Mouse (Mus musculus) mouse embryonic stem cell (cell line): Measurements from ENCODE around the gene Cnih2.

Experiments
- in situ Hi-C, 2 experiments: fragments of 300-500 bp; cut with MboI; formaldehyde crosslinking; loops; 1 replicate in 1 of 2; 3 replicates in 1 of 2; pipeline ENCODE4 v1.14.3; 2019 to 2020; ENCODE audit warnings: low sequenced_read_pairs in 2 of 2, low pct_unique_long_range_greater_than_20kb in 1 of 2, mixed read lengths in 1 of 2; ENCODE audit not compliant: unreplicated experiment in 1 of 2

The Cnih2 gene

GRCm38 (mm10) chr19:5095887-5096474, 2.3 kb downstream of the Cnih2 start:
- in situ Hi-C loops = loop anchor here in 1 of 2 experiments (10.0 kb wide), 1 partner anchor 49 kb away; no protein-coding TSS in a partner anchor

- in situ Hi-C loops = loop anchor here in 1 of 2 experiments (10.0 kb wide), 1 partner anchor 50 kb away; no protein-coding TSS in a partner anchor
Measured at GRCm38 (mm10) chr19:5094746-5095417, 3.4 kb downstream of the Cnih2 start.

- in situ Hi-C loops = loop anchor here in 1 of 2 experiments (10.0 kb wide), 1 partner anchor 51 kb away; no protein-coding TSS in a partner anchor
Measured at GRCm38 (mm10) chr19:5094243-5094632, 4.1 kb downstream of the Cnih2 start.

DNA sequence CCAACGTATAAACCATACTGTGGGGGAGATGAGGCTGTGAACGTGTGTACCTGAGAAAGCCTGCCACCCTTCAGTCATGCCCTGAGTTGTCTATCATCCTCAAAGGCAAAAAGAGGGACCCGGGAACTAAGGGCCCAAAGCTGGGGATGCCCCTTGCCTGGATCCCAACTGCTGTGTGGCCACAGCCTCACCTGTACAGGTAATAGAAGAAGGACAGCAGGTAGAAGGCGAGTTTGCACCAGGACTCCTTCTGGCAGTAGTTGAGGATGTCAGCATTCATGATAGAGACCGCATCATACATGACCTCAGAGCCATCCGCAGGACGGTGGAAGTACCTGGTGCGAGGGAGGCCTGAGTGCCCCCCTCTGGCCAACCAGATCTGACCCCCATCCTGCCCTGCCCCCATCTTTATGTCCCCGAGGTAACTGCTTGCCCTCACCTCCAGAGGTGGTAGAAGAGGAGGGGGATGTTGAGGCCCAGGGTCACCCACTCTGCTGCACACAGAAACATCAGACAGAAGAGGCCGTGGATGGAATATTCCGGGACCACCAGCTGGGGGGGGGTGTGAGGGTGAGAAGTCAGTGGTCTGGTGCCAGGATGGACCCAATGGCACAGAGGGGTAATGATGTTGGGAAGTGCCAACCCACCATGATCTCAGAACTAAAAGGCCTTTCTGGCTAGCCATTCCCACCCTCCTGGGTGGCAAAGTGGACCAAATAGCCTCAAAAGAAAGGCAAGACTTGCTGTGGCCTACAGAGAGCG, 4.7 kb downstream of the Cnih2 start:
- in situ Hi-C loops = loop anchor here in 1 of 2 experiments (10.0 kb wide), 1 partner anchor 51 kb away; no protein-coding TSS in a partner anchor

DNA sequence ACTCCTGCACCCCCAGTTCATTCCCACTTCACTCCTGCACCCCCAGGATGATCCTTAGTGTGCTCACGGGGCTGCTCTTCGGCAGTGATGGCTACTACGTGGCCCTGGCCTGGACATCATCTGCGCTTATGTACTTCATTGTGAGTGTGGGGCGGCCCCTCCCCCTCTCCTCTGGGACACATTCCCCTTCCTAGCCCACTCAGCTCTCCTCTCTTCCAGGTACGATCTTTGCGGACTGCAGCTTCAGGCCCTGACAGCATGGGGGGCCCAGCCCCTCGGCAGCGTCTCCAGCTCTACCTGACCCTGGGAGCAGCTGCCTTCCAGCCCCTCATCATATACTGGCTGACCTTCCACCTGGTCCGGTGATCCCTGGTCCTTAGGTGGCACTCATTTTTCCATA, 6.2 kb downstream of the Cnih2 start:
- in situ Hi-C loops = loop anchor here in 1 of 2 experiments (10.0 kb wide), 1 partner anchor 53 kb away; no protein-coding TSS in a partner anchor

DNA sequence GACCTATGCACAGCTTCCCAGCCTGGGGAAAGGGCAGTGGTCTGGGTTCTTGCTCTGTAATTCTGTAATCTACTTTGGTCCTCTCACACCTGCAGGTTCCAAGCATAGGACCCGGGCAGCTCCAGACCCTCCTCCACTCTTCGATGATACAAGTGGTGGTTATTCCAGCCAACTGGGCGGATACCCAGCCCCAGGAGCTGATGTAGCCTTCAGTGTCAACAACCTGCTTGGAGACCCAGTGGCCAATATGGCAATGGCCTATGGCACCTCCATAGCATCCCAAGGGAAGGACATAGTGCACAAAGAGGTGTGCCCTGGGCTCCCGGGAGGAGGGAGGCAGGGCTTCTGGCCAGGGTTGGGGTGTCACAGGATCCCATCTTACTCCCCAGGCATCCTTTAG, 9.0 kb downstream of the Cnih2 start:
- in situ Hi-C loops = loop anchor here in 1 of 2 experiments (5.0 kb wide), 1 partner anchor 53 kb away; no protein-coding TSS in a partner anchor

DNA sequence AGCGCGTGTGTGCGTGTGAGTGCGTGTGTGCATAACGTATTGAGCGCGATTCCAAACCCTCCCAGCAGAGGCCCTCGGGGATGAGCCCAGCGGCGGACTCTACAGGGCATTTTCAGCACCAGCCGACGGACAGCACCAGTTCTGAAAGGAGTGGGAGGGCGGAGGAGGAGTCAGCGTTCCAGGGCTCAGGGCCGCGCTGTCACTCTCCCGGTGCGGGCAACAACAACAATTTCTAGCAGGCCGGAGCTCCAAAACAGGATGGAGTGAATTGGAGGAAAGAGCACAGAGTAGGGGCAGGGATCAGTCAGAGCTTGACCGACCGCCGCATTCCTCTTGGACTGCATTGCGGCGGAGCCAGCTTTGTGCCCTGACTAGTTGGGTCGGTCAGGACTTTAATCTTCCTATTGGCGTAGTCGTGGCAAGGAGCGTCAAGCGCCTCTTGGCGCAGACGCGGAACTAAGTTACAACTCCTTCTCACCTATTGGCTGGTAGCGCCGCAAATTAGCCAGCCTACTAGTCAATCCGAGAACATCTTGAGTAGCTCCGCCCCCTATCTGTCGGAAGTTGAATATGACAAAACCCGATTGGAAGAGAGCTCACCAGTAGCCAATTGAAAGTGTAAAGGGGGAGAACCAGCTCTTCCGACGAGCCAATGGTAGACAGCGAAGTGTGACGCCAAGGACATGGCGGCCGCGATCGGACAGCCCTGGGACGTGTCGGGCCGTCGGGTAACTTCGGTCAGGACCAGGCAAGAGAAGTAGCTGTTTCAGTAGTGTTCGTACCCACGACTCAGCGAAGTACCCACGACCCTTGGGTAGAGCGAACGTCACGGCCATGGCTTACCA, 10.2 kb downstream of the Cnih2 start, which contains the start of gene Yif1a:
Gene Yif1a, plus strand, starts transcription at position 655 of the 845 bp plus-strand sequence.
- in situ Hi-C loops = loop anchor here in 1 of 2 experiments (5.0 kb wide), 1 partner anchor 54 kb away; no protein-coding TSS in a partner anchor

GRCm38 (mm10) chr19:5086533-5086932, 11.8 kb downstream of the Cnih2 start:
- in situ Hi-C loops = loop anchor here in 1 of 2 experiments (5.0 kb wide), 1 partner anchor 56 kb away; no protein-coding TSS in a partner anchor

GRCm38 (mm10) chr19:5085145-5085863, 13.0 kb downstream of the Cnih2 start, which contains the start of gene Tmem151a:
Gene Tmem151a (minus strand): TSS chr19:5085531.
- in situ Hi-C loops = loop anchor here in 1 of 2 experiments (5.0 kb wide), 1 partner anchor 57 kb away; no protein-coding TSS in a partner anchor

- in situ Hi-C loops = loop anchor here in 1 of 2 experiments (5.0 kb wide), 1 partner anchor 58 kb away; no protein-coding TSS in a partner anchor
Measured at GRCm38 (mm10) chr19:5084834-5085144, 13.5 kb downstream of the Cnih2 start.

DNA sequence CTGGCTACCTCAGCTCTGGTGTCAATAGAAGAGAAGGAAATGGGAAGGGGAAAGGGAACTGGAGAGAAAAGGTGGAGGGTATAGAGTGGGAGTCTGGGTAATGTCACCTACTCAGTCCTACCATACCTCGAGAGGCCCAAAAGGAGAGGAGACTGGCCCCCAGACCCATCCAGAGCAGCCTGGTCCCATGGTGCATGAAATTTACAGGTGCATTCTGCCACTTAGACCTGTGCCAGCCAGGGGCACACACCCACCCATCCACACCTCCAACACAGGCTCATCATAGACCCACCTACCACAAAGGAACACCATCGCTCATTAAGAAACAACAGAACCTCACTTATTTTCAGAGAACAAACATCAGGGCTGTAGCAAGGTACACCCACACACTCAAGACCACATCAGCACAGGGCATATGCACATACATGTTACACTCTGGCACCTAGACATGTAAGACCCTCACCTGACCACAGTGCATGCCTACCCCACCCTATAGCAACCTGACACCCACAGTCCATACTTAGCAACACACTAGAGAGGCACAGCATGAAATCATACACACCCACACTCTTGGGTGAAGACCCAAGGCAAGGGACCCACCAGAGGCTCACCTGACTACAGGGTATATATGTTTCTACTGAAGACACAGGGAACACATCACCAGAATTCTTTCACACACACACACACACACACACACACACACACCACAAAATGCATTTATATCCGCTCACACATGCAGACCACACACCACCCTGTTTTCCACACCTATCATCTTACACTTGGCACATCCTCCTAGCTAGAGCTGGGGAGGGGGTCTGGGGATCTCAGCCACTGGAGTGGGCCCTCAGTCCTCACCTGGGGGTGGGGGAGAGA, 14.1 kb downstream of the Cnih2 start:
- in situ Hi-C loops = no loop called here

GRCm38 (mm10) chr19:5082596-5082995, 15.7 kb downstream of the Cnih2 start:
- in situ Hi-C loops = no loop called here

- in situ Hi-C loops = no loop called here
Measured at GRCm38 (mm10) chr19:5082005-5082404, 16.3 kb downstream of the Cnih2 start.

- in situ Hi-C loops = no loop called here
Measured at GRCm38 (mm10) chr19:5079279-5079678, 19.0 kb downstream of the Cnih2 start.

- in situ Hi-C loops = no loop called here
Measured at GRCm38 (mm10) chr19:5073518-5073917, 24.8 kb downstream of the Cnih2 start.

DNA sequence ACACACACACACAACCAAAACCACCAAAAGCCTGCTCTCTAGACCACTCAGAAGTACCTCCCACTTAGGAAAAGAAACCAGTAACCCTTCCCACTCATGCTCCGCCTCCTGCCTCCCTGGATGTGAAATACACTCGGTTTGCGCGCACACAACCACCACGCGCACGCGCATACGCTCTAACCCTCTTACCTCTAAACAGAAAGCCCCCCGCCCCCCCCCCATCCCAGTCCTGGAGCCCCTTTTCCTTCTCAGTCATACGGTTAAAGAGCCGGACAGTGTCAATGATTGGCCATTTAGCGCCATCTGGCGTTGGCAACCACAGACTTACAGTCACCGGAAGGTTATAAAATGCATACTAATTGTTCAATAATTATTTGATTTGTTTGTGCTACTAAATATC, 25.3 kb downstream of the Cnih2 start:
- in situ Hi-C loops = no loop called here
